Mouse (Mus musculus) heart, embryonic 14.5 days (tissue): ENCODE measurements around the gene BC034090. TPM values are rescaled to one million over a fixed set of nuclear protein-coding genes. Genes with fewer than 3 reads are reported as not detected.
A peak's percentile ranks its signal among the peaks of the same experiment; 100 is the strongest.

Experiments
- ATAC-seq: fragments of 200-750 bp; cut with Nextera tagmentation; 2 replicates; pipeline ENCODE4 v1.8.0; 2017; ENCODE audit warnings: low read depth, moderate TSS enrichment; ENCODE audit not compliant: insufficient number of reproducible peaks, insufficient read depth, low FRiP score
- H3K27ac ChIP-seq, 2 experiments: fragments of 200-500 bp in 1 of 2; fragments of 300-500 bp in 1 of 2; sonication (generic) in 1 of 2; replicated peaks in 1 of 2; 2 replicates each; pipeline ENCODE4 v1.5.1; 2012 to 2014; ENCODE audit warnings: low read depth in 2 of 2, low read length in 2 of 2, control low read depth in 1 of 2, mild to moderate bottlenecking in 1 of 2, mixed read lengths in 1 of 2; ENCODE audit not compliant: control insufficient read depth in 1 of 2, insufficient read depth in 1 of 2
- H3K27me3 ChIP-seq: fragments of 300-500 bp; sonication (generic); 2 replicates; pipeline ENCODE4 v1.6.1; 2014; ENCODE audit warnings: mild to moderate bottlenecking, low read length, control low read depth; ENCODE audit not compliant: control insufficient read depth, insufficient read depth
- H3K36me3 ChIP-seq: fragments of 300-500 bp; sonication (generic); 2 replicates; pipeline ENCODE4 v1.6.1; 2014; ENCODE audit warnings: mild to moderate bottlenecking, control low read depth, low read length, mixed read lengths; ENCODE audit not compliant: control insufficient read depth, insufficient read depth
- H3K4me1 ChIP-seq, 2 experiments: fragments of 200-500 bp in 1 of 2; fragments of 300-500 bp in 1 of 2; sonication (generic) in 1 of 2; 2 replicates each; pipeline ENCODE4 v1.6.1; 2012 to 2014; ENCODE audit warnings: low read length in 2 of 2, control low read depth in 1 of 2, mixed read lengths in 1 of 2; ENCODE audit not compliant: control insufficient read depth in 2 of 2, insufficient read depth in 2 of 2
- H3K4me2 ChIP-seq: fragments of 300-500 bp; sonication (generic); 2 replicates; pipeline ENCODE4 v1.6.1; 2014; ENCODE audit warnings: mild to moderate bottlenecking, low read length
- H3K4me3 ChIP-seq, 2 experiments: fragments of 200-500 bp in 1 of 2; fragments of 300-500 bp in 1 of 2; sonication (generic) in 1 of 2; 2 replicates each; pipeline ENCODE4 v1.5.1; 2012 to 2014; ENCODE audit warnings: low read length in 2 of 2, mild to moderate bottlenecking in 2 of 2, control low read depth in 1 of 2, low read depth in 1 of 2, moderate library complexity in 1 of 2; ENCODE audit not compliant: control insufficient read depth in 1 of 2, insufficient read depth in 1 of 2
- H3K9ac ChIP-seq: fragments of 300-500 bp; sonication (generic); 2 replicates; pipeline ENCODE4 v1.6.1; 2014; ENCODE audit warnings: mild to moderate bottlenecking, low read length
- H3K9me3 ChIP-seq: fragments of 300-500 bp; sonication (generic); 2 replicates; pipeline ENCODE4 v1.6.1; 2016; ENCODE audit warnings: low read length, control low read depth; ENCODE audit not compliant: control insufficient read depth
- WGBS: fragments of 180-500 bp; shearing (Covaris S2); extraction: QIAGEN DNeasy Blood & Tissue Kit; methylation state at CpG from one replicate; pipeline ENCODE4 v1.1.7; 2014; 5-methylcytosine and 5-hydroxymethylcytosine counted together
- polyA plus RNA-seq: library from polyadenylated mRNA; unstranded; fragments of >200 nt; fragmentation: Nextera tagmentation; extraction: Ambion mirVana; gene quantifications from 2 replicates; pipeline ENCODE4 v1.2.1, GENCODE M21; 2014

Gene BC034090
- 6.9 and 7.2 TPM in 2 replicates for polyA plus RNA-seq

- no peaks in the 10 kb centered on the region for H3K27me3 ChIP-seq
- peaks cover 14 to 29% of the 10 kb centered on the region in 2 experiments for H3K4me1 ChIP-seq
- peak within 1 kb of the TSS; percentile 83 to 93 for H3K4me3 ChIP-seq
- ATAC-seq: peak; percentile 75
- H3K4me2 ChIP-seq: peak within 1 kb of the TSS; percentile 81
- peak within 1 kb of the TSS; percentile 92 to 96 for H3K27ac ChIP-seq
- 2% methylated on average over 65 of the region's 85 CpGs for WGBS
- H3K9ac ChIP-seq: peak within 1 kb of the TSS; percentile 98
- H3K36me3 ChIP-seq: peaks cover 32% of the 10 kb centered on the region
- no peaks in the 10 kb centered on the region for H3K9me3 ChIP-seq
Observed at GRCm38 (mm10) chr1:155243797-155244770, at the start of gene BC034090. Gene BC034090 (minus strand): TSS chr1:155244444.

GRCm38 (mm10) chr1:155293446-155293845, 49.2 kb upstream of the BC034090 start:
- no peak overlapping the region for H3K4me3 ChIP-seq
- no peaks in the 10 kb centered on the region for H3K4me1 ChIP-seq
- H3K4me2 ChIP-seq: no peak overlapping the region
- no peaks in the 10 kb centered on the region for H3K9me3 ChIP-seq
- no peak for ATAC-seq
- no peak overlapping the region for H3K9ac ChIP-seq
- no peak overlapping the region for H3K27ac ChIP-seq
- 14% methylated on average over 3 of the region's 3 CpGs for WGBS
- peaks cover 26% of the 10 kb centered on the region for H3K36me3 ChIP-seq
- no peaks in the 10 kb centered on the region for H3K27me3 ChIP-seq

DNA sequence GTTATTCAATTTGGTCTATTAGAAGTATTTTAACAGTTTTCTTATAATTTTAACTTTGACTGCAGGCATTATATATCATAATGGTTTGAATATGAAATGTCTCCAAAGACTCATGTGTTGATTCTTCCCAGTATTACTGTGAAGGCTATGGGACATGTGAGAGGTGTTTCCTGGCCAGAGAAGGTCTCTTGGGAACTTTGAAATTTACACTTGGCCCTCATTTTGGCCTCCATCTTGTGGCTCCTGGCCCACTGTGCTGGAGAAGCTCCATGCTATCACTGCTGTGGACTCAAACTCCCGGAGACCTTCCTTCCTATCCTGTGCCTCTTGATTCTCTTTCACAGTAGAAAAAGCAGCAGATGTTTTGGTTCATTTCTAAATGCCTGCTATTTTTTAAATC, 45.2 kb upstream of the BC034090 start:
- ATAC-seq: no peak
- Histone ChIP-seq H3K36me3 (peaks cover 62% of the 10 kb centered on the region), H3K27me3 (no peaks in the 10 kb centered on the region), H3K9ac (no peak overlapping the region), H3K4me1 (no peaks in the 10 kb centered on the region), H3K27ac (no peak overlapping the region), H3K4me2 (no peak overlapping the region), H3K4me3 (no peak overlapping the region), H3K9me3 (no peaks in the 10 kb centered on the region)
- WGBS: 92% methylated on average over 1 of the region's 1 CpGs

DNA sequence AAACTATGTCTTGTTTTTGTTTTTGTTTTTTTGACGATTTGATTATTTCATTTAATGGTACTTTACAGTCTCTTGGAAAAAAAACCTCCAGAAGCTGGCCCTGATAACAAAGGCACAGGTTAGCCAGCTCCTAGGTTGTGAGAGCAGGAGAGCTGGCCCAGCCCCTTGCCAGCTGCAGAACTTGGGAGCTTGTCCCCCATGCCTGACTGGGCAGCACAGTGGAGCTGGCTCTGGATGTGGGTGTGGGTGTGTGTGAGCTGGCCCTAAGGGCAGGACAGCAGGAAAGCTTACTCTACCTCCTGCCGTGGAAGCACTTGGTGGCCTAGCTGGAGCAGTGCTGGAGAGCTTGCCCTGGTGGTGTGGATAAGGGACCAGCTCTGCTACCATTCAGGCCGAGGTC, 43.8 kb upstream of the BC034090 start:
- H3K4me1 ChIP-seq: no peaks in the 10 kb centered on the region
- no peak overlapping the region for H3K9ac ChIP-seq
- H3K27ac ChIP-seq: no peak overlapping the region
- WGBS: 83% methylated on average over 3 of the region's 3 CpGs
- no peak overlapping the region for H3K4me2 ChIP-seq
- H3K36me3 ChIP-seq: peaks cover 74% of the 10 kb centered on the region
- no peaks in the 10 kb centered on the region for H3K27me3 ChIP-seq
- no peaks in the 10 kb centered on the region for H3K9me3 ChIP-seq
- no peak for ATAC-seq
- no peak overlapping the region for H3K4me3 ChIP-seq

- Histone ChIP-seq H3K27ac (no peak overlapping the region), H3K4me2 (no peak overlapping the region), H3K36me3 (peaks cover 81% of the 10 kb centered on the region), H3K27me3 (no peaks in the 10 kb centered on the region), H3K9me3 (no peaks in the 10 kb centered on the region), H3K4me3 (no peak overlapping the region), H3K9ac (no peak overlapping the region), H3K4me1 (0 out of 4 replicates have a peak, but pooled peaks cover 0 to 3% of the 10 kb centered on the region in 2 experiments)
- no peak for ATAC-seq
- 90% methylated on average over 7 of the region's 7 CpGs for WGBS
Observed at GRCm38 (mm10) chr1:155283808-155284207, 39.6 kb upstream of the BC034090 start.

- Histone ChIP-seq H3K27me3 (no peaks in the 10 kb centered on the region), H3K4me1 (peaks cover 3% of the 10 kb centered on the region in 2 experiments; a peak in 2 of 4 replicates), H3K9ac (no peak overlapping the region), H3K36me3 (peaks cover 56% of the 10 kb centered on the region), H3K27ac (no peak overlapping the region), H3K4me3 (no peak overlapping the region), H3K4me2 (no peak overlapping the region), H3K9me3 (no peaks in the 10 kb centered on the region)
- 0 out of 2 replicates have a peak, but pooled peaks have one; percentile 35 for ATAC-seq
- WGBS: 55% methylated on average over 18 of the region's 18 CpGs
Observed at GRCm38 (mm10) chr1:155281003-155281793, 37.0 kb upstream of the BC034090 start.

- Histone ChIP-seq H3K27me3 (no peaks in the 10 kb centered on the region), H3K9ac (no peak overlapping the region), H3K9me3 (no peaks in the 10 kb centered on the region), H3K4me3 (no peak overlapping the region), H3K27ac (no peak overlapping the region), H3K4me1 (peaks cover 3% of the 10 kb centered on the region in 2 experiments; a peak in 2 of 4 replicates), H3K4me2 (no peak overlapping the region), H3K36me3 (peaks cover 48% of the 10 kb centered on the region)
- WGBS: 82% methylated on average over 10 of the region's 10 CpGs
- no peak for ATAC-seq
Observed at GRCm38 (mm10) chr1:155280306-155280705, 36.1 kb upstream of the BC034090 start.
